ENCODE assay signal across 8 mouse cellular contexts in the genomic region with DNA sequence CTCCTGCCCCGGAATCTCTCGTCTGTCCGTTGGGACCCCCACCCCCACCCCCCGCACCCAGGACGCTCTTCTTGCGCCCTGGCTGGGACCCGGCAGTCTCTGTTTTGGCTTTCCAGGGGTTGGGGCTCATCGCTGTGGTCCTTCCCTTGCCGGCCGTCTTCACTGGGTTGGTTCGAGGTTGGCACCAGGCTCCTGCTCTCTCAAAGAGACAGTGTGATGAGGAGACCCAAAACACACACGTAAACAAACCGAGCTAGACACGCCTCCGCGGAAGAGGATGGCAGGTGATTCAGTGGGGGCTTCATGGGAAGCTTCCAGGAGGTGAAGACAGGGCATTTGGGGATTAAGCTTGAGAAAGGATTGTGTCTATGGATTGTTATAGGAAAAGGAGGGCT. TPM values are rescaled to one million over a fixed set of nuclear protein-coding genes. Genes with fewer than 3 reads are reported as not detected.
DNase-seq lines count a peak whose midpoint lies in the region; ATAC-seq and TF ChIP-seq lines count a peak whose summit lies in the region.

No protein-coding gene starts in this region.

- H3K9me3 ChIP-seq in embryonic facial prominence, embryonic 13.5 days: no peaks in the 10 kb centered on the region
- no peaks in the 10 kb centered on the region for H3K9me3 ChIP-seq in hindbrain, postnatal 0 days (ENCODE audit: low read length)
- no peaks in the 10 kb centered on the region for H3K9me3 ChIP-seq in neural tube, embryonic 12.5 days

- no peak for ATAC-seq in embryonic facial prominence, embryonic 13.5 days (ENCODE audit: insufficient number of reproducible peaks, insufficient read depth, low FRiP score, low TSS enrichment, low read depth)
- peak; percentile 13; the same call in 1 of the 2 replicates for ATAC-seq in hindbrain, postnatal 0 days
- ATAC-seq in neural tube, embryonic 12.5 days (ENCODE audit: low FRiP score, low read depth): peak; percentile 31

- H3K4me2 ChIP-seq in embryonic facial prominence, embryonic 13.5 days: peak overlapping the region; percentile 89
- H3K4me2 ChIP-seq in hindbrain, postnatal 0 days (ENCODE audit: low read depth, low read length): peak overlapping the region; percentile 84
- H3K4me2 ChIP-seq in neural tube, embryonic 12.5 days (replicated peaks): peak overlapping the region; percentile 84

- peak overlapping the region; percentile 87 for H3K27ac ChIP-seq in left cerebral cortex, adult 2 months
- no peak overlapping the region for H3K27ac ChIP-seq in embryonic facial prominence, embryonic 13.5 days
- H3K27ac ChIP-seq in hindbrain, postnatal 0 days: peak overlapping the region; percentile 83
- no peak overlapping the region for H3K27ac ChIP-seq in neural tube, embryonic 12.5 days

- no peak for TF ChIP-seq CTCF in left cerebral cortex, adult 2 months (IDR thresholded peaks at IDR 0.05)
- no peak for TF ChIP-seq CTCF in hindbrain, postnatal 0 days (IDR thresholded peaks at IDR 0.05; ENCODE audit: low read depth)

- peak overlapping the region; percentile 77 for H3K9ac ChIP-seq in embryonic facial prominence, embryonic 13.5 days
- peak overlapping the region; percentile 85 for H3K9ac ChIP-seq in hindbrain, postnatal 0 days (replicated peaks; ENCODE audit: low read length)
- peak overlapping the region; percentile 70 for H3K9ac ChIP-seq in neural tube, embryonic 12.5 days

- 2% methylated on average over 16 of the region's 16 CpGs for WGBS in embryonic facial prominence, embryonic 13.5 days
- WGBS in hindbrain, postnatal 0 days: 1% methylated on average over 16 of the region's 16 CpGs
- WGBS in neural tube, embryonic 12.5 days: 1% methylated on average over 16 of the region's 16 CpGs

- H3K4me3 ChIP-seq in left cerebral cortex, adult 2 months: peak overlapping the region; percentile 82
- H3K4me3 ChIP-seq in embryonic facial prominence, embryonic 13.5 days: peak overlapping the region; percentile 72
- peak overlapping the region; percentile 79 for H3K4me3 ChIP-seq in hindbrain, postnatal 0 days (ENCODE audit: low read length)
- peak overlapping the region; percentile 72 for H3K4me3 ChIP-seq in neural tube, embryonic 12.5 days

- peaks cover 32% of the 10 kb centered on the region for H3K4me1 ChIP-seq in embryonic facial prominence, embryonic 13.5 days
- H3K4me1 ChIP-seq in hindbrain, postnatal 0 days (ENCODE audit: insufficient read depth, low read length): 0 out of 2 replicates have a peak, but pooled peaks cover 5% of the 10 kb centered on the region
- H3K4me1 ChIP-seq in neural tube, embryonic 12.5 days: 0 out of 2 replicates have a peak, but pooled peaks cover 6% of the 10 kb centered on the region

- DNase-seq in left cerebral cortex, adult 2 months (ENCODE audit: extremely low spot score in 1 of 2, low spot score in 2 of 2): peak in 1 of 2 experiments; percentile 12
- no peak for DNase-seq in left cerebral cortex, postnatal 25 days (ENCODE audit: low spot score in 2 of 2)
- DNase-seq in hindbrain, postnatal 0 days (ENCODE audit: low spot score): peak; percentile 44
- DNase-seq in ovary, postnatal 36 days (ENCODE audit: low spot score): no peak
- no peak for DNase-seq in urinary bladder, postnatal 4 days (ENCODE audit: low spot score in 2 of 2)
- DNase-seq in urinary bladder, postnatal 14 days (ENCODE audit: low spot score): no peak

- 0 out of 2 replicates have a peak, but pooled peaks cover 5% of the 10 kb centered on the region for H3K27me3 ChIP-seq in embryonic facial prominence, embryonic 13.5 days
- H3K27me3 ChIP-seq in hindbrain, postnatal 0 days (ENCODE audit: insufficient read depth, low read length): no peaks in the 10 kb centered on the region
- no peaks in the 10 kb centered on the region for H3K27me3 ChIP-seq in neural tube, embryonic 12.5 days (replicated peaks)

- intact Hi-C loops in left cerebral cortex, adult 2 months (cut with DNase I): loop anchor here (2.0 kb wide), 1 partner anchor 87 kb away; no protein-coding TSS in a partner anchor
- intact Hi-C loops in left cerebral cortex, postnatal 25 days (cut with DNase I): loop anchor here (5.0 kb wide), 1 partner anchor 82 kb away; no protein-coding TSS in a partner anchor

- no peaks in the 10 kb centered on the region for H3K36me3 ChIP-seq in embryonic facial prominence, embryonic 13.5 days
- H3K36me3 ChIP-seq in hindbrain, postnatal 0 days (ENCODE audit: insufficient read depth, low read length): no peaks in the 10 kb centered on the region
- H3K36me3 ChIP-seq in neural tube, embryonic 12.5 days: no peaks in the 10 kb centered on the region

RNA-seq across cellular contexts. Expression of a gene that starts 1.7 kb away (rescaled TPM):
- 10 to 100 TPM; 44.5 to 47.0 TPM for total RNA-seq in left cerebral cortex, adult 2 months (2021)
- total RNA-seq in left cerebral cortex, postnatal 25 days (2021): 10 to 100 TPM; 50.8 to 58.9 TPM
- polyA plus RNA-seq in embryonic facial prominence, embryonic 13.5 days (2015; fragmentation: Nextera tagmentation; extraction: Ambion mirVana): 28.7 and 31.3 TPM in 2 replicates
- total RNA-seq in hindbrain, postnatal 0 days (2014; rRNA removed): 35.8 and 40.5 TPM in 2 replicates
- 77.5 and 79.0 TPM in 2 replicates for polyA plus RNA-seq in hindbrain, postnatal 0 days (2015; fragmentation: Nextera tagmentation; extraction: Ambion mirVana)
- 36.0 and 36.7 TPM in 2 replicates for polyA plus RNA-seq in neural tube, embryonic 12.5 days (2016; fragmentation: Nextera tagmentation; extraction: Ambion mirVana)

Comparison
In these comparisons a context has a peak if more than half of its experiments do, and no peak if none do; other contexts are left out.
1. H3K27ac ChIP-seq: peak in left cerebral cortex, adult 2 months (single experiment) and hindbrain, postnatal 0 days (single experiment); none in embryonic facial prominence, embryonic 13.5 days (single experiment) and neural tube, embryonic 12.5 days (single experiment).
2. Peak in every context shown above with its lines, with median percentiles within 50 percentile points of each other: H3K4me3 ChIP-seq, H3K4me2 ChIP-seq and H3K9ac ChIP-seq.